Mouse (Mus musculus): ENCODE measurements around the gene Fiz1.

DNA sequence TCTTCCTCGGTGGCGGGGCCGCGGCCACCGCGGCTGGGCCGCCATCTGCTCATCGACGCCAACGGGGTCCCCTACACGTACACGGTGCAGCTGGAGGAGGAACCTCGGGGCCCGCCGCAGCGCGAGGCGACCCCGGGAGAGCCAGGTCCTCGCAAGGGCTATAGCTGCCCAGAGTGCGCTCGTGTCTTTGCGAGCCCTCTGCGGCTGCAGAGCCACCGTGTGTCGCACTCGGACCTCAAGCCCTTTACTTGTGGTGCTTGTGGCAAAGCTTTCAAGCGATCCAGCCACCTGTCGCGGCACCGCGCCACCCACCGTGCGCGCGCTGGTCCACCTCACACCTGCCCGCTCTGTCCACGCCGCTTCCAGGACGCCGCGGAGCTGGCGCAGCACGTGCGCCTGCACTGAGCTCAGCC, 38.4 kb upstream of the Fiz1 start:
- TF ChIP-seq POLR2A (IDR thresholded peaks at IDR 0.05; ENCODE audit: insufficient read depth, low read depth, low read length) (no peak), CTCF (IDR thresholded peaks at IDR 0.05) (no peak), EP300 (IDR thresholded peaks at IDR 0.05; ENCODE audit: insufficient read depth, low read depth, low read length) (no peak)

All from heart, adult 2 months (tissue).